In genomic region chr10:83224999-83225398, GRCm38 (mm10) we compare ENCODE assay signal across 8 mouse cellular contexts.
DNase-seq lines count a peak whose midpoint lies in the region; ATAC-seq and TF ChIP-seq lines count a peak whose summit lies in the region.

No protein-coding gene starts in this region.

- no peaks in the 10 kb centered on the region for H3K36me3 ChIP-seq in heart, postnatal 0 days (replicated peaks; ENCODE audit: control insufficient read depth, insufficient read depth, low read length)

- no peak overlapping the region for H3K27ac ChIP-seq in heart, postnatal 0 days (ENCODE audit: low read depth)

- no peaks in the 10 kb centered on the region for H3K4me1 ChIP-seq in heart, postnatal 0 days (ENCODE audit: control insufficient read depth, insufficient read depth)

- no peaks in the 10 kb centered on the region for H3K9me3 ChIP-seq in heart, postnatal 0 days (replicated peaks; ENCODE audit: control insufficient read depth, low read length)

- TF ChIP-seq CTCF in heart, postnatal 0 days (IDR thresholded peaks at IDR 0.05; ENCODE audit: low read depth) = peak; percentile 51

- no peak overlapping the region for H3K4me2 ChIP-seq in heart, postnatal 0 days (ENCODE audit: low read depth, low read length)

- ATAC-seq in heart, postnatal 0 days (ENCODE audit: insufficient read depth, low read depth) = no peak
- 0 out of 2 replicates have a peak, but pooled peaks have one; percentile 48 for ATAC-seq in common myeloid progenitor, adult 5-6 weeks (replicated peaks; ENCODE audit: low read depth, poor library complexity, severe bottlenecking)

- no peaks in the 10 kb centered on the region for H3K27me3 ChIP-seq in heart, postnatal 0 days (ENCODE audit: control insufficient read depth, insufficient read depth, low read length)

- WGBS in heart, postnatal 0 days = 49% methylated on average over 3 of the region's 3 CpGs

- no peak overlapping the region for H3K4me3 ChIP-seq in heart, postnatal 0 days (ENCODE audit: low read depth, low read length)

- no peak overlapping the region for H3K9ac ChIP-seq in heart, postnatal 0 days (replicated peaks; ENCODE audit: low read depth, low read length)

- DNase-seq in heart, postnatal 0 days (ENCODE audit: low spot score) = no peak
- no peak for DNase-seq in heart, adult 11 months
- DNase-seq in right cerebral cortex, postnatal 10 days (ENCODE audit: low spot score in 2 of 2) = peak; percentile 47 to 60
- no peak for DNase-seq in right cerebral cortex, adult 18-20 months
- peak; percentile 45 for DNase-seq in lung, postnatal 36 days
- DNase-seq in Muller cell, postnatal 12 days (ENCODE audit: inconsistent ontology term) = no peak
- DNase-seq in ovary, postnatal 10 days (ENCODE audit: low spot score) = no peak

- TF ChIP-seq EP300 in heart, postnatal 0 days (IDR thresholded peaks at IDR 0.05; ENCODE audit: low read depth) = no peak

Comparison
In these comparisons a context has a peak if more than half of its experiments do, and no peak if none do; other contexts are left out.
1. DNase-seq: peak in right cerebral cortex, postnatal 10 days (2 of 2) and lung, postnatal 36 days (single experiment); none in heart, postnatal 0 days (single experiment), heart, adult 11 months (single experiment), right cerebral cortex, adult 18-20 months (single experiment), Muller cell, postnatal 12 days (single experiment) and ovary, postnatal 10 days (single experiment).